Mouse (Mus musculus) olfactory bulb, adult 2 months (tissue): ENCODE results near the gene Prn. TPM values are rescaled to one million over a fixed set of nuclear protein-coding genes. Genes with fewer than 3 reads are reported as not detected.

Source experiments
- H3K27ac ChIP-seq: fragments of 200-500 bp; 2 replicates; pipeline ENCODE4 v1.5.1; 2012; ENCODE audit warnings: low read depth, low read length; ENCODE audit not compliant: insufficient read depth
- H3K4me1 ChIP-seq: fragments of 200-500 bp; 2 replicates; pipeline ENCODE4 v1.6.1; 2012; ENCODE audit warnings: low read length; ENCODE audit not compliant: control insufficient read depth, insufficient read depth
- H3K4me3 ChIP-seq: fragments of 200-500 bp; 2 replicates; pipeline ENCODE4 v1.5.1; 2012; ENCODE audit warnings: mild to moderate bottlenecking, low read depth, low read length, moderate library complexity; ENCODE audit not compliant: insufficient read depth
- CTCF ChIP-seq: fragments of 200-500 bp; IDR thresholded peaks from 2 replicates; pipeline ENCODE4 v1.5.1; 2012; ENCODE audit warnings: low read depth, mild to moderate bottlenecking, low read length, moderate library complexity; ENCODE audit not compliant: insufficient read depth
- POLR2A ChIP-seq: fragments of 200-500 bp; IDR thresholded peaks from 2 replicates; pipeline ENCODE4 v1.6.1; 2012; ENCODE audit warnings: mild to moderate bottlenecking, low read depth, low read length, moderate library complexity; ENCODE audit not compliant: insufficient read depth
- WGBS: fragments of 180-500 bp; shearing (Covaris S2); methylation state at CpG from one replicate; pipeline ENCODE4 v1.1.7; 2018; 5-methylcytosine and 5-hydroxymethylcytosine counted together
- polyA plus RNA-seq: library from polyadenylated mRNA; stranded (reverse); fragments of >200 nt; gene quantifications from 2 replicates; pipeline ENCODE4 v1.2.4, GENCODE M21; 2012; ENCODE audit warnings: low replicate concordance; ENCODE audit not compliant: missing spikeins, insufficient read depth, insufficient read length

Prn gene
- polyA plus RNA-seq, 1 experiment: not detected

- no peak overlapping the region for H3K4me3 ChIP-seq
- H3K27ac ChIP-seq: no peak overlapping the region
- no peak for TF ChIP-seq CTCF
- TF ChIP-seq POLR2A: no peak
- H3K4me1 ChIP-seq: peaks cover 8% of the 10 kb centered on the region; the same call in 1 of the 2 replicates
- WGBS: 59% methylated on average over 7 of the region's 7 CpGs
These were observed 22.6 kb downstream of the Prn start for GRCm38 (mm10) chr2:131932275-131932902.

DNA sequence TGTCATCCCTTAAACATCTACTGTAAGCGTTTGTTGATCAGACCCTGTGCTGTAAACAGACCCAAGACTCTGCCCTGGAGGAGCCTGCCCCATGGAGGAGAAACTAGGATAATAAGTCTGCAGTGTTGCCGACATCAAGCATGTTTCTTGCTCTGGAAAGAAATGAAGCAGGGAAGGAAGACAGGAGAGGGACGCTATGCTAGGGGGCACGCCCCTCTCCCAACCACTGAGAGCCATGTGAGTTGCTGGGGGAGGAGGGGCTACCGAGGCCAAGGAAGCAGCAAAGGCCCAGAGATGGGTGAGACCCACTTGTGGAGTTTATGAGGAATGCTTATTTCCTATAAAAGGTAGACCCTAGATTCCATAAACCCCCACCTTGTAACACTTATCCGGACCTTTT lies 23.3 kb downstream of the Prn start:
- TF ChIP-seq POLR2A: no peak
- TF ChIP-seq CTCF: no peak
- H3K27ac ChIP-seq: peak overlapping the region; percentile 40; the same call in 1 of the 2 replicates
- H3K4me1 ChIP-seq: peaks cover 8% of the 10 kb centered on the region; the same call in 1 of the 2 replicates
- H3K4me3 ChIP-seq: no peak overlapping the region
- WGBS: 39% methylated on average over 6 of the region's 6 CpGs

GRCm38 (mm10) chr2:131933598-131933997 lies 23.8 kb downstream of the Prn start:
- no peak for TF ChIP-seq POLR2A
- TF ChIP-seq CTCF: no peak
- peaks cover 8% of the 10 kb centered on the region; the same call in 1 of the 2 replicates for H3K4me1 ChIP-seq
- 0 out of 2 replicates have a peak overlapping the region, but pooled peaks have one; percentile 40 for H3K27ac ChIP-seq
- WGBS: 40% methylated on average over 3 of the region's 3 CpGs
- H3K4me3 ChIP-seq: no peak overlapping the region

- H3K27ac ChIP-seq: no peak overlapping the region
- TF ChIP-seq POLR2A (no peak), CTCF (no peak)
- WGBS: 94% methylated on average over 2 of the region's 2 CpGs
These were observed 24.5 kb downstream of the Prn start for GRCm38 (mm10) chr2:131934243-131934642.

GRCm38 (mm10) chr2:131935390-131936105 lies 25.8 kb downstream of the Prn start:
- TF ChIP-seq CTCF (no peak), POLR2A (no peak)
- no peak overlapping the region for H3K27ac ChIP-seq
- peaks cover 8% of the 10 kb centered on the region; the same call in 1 of the 2 replicates for H3K4me1 ChIP-seq
- H3K4me3 ChIP-seq: no peak overlapping the region
- WGBS: 69% methylated on average over 10 of the region's 10 CpGs

More at GRCm38 (mm10) chr2:131934243-131934642, 24.5 kb downstream of the Prn start:
- Histone ChIP-seq H3K4me1 (peaks cover 8% of the 10 kb centered on the region; the same call in 1 of the 2 replicates), H3K4me3 (no peak overlapping the region)

- H3K27ac ChIP-seq: no peak overlapping the region
- 97% methylated on average over 10 of the region's 10 CpGs for WGBS
- no peak for TF ChIP-seq CTCF
- no peak for TF ChIP-seq POLR2A
- no peak overlapping the region for H3K4me3 ChIP-seq
- peaks cover 6% of the 10 kb centered on the region; the same call in 1 of the 2 replicates for H3K4me1 ChIP-seq
These were observed 26.7 kb downstream of the Prn start for GRCm38 (mm10) chr2:131936410-131936809.

GRCm38 (mm10) chr2:131939404-131940111 lies 29.8 kb downstream of the Prn start:
- 42% methylated on average over 8 of the region's 8 CpGs for WGBS
- no peak overlapping the region for H3K27ac ChIP-seq
- TF ChIP-seq CTCF (peak; percentile 43; the same call in 1 of the 2 replicates), POLR2A (no peak)
- H3K4me3 ChIP-seq: no peak overlapping the region
- H3K4me1 ChIP-seq: no peaks in the 10 kb centered on the region

GRCm38 (mm10) chr2:131940506-131940905 lies 30.7 kb downstream of the Prn start:
- no peaks in the 10 kb centered on the region for H3K4me1 ChIP-seq
- 90% methylated on average over 3 of the region's 3 CpGs for WGBS
- no peak for TF ChIP-seq POLR2A
- TF ChIP-seq CTCF: no peak
- no peak overlapping the region for H3K27ac ChIP-seq
- no peak overlapping the region for H3K4me3 ChIP-seq

DNA sequence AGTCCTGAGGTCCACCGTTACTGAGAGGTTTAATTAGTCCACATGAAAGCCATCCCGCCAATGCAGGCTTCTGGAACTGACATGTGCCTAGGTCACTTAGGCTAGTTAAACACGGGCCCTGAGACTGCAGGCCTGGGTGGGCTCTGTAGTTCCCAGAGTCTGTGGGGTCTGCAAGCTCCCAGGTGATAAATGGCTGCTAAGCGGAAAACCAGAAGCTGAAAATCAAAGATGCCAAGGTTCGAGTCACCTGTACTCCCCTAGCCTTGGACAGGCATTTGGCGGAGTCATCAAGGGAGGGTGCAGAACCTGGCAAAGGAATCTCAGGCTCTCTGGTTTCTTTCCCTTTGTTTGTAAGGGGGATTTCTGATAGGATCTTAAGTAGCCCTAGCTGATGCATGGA lies 31.7 kb downstream of the Prn start:
- TF ChIP-seq POLR2A (no peak), CTCF (no peak)
- WGBS: 83% methylated on average over 6 of the region's 6 CpGs
- Histone ChIP-seq H3K27ac (no peak overlapping the region), H3K4me3 (no peak overlapping the region), H3K4me1 (no peaks in the 10 kb centered on the region)

GRCm38 (mm10) chr2:131944370-131944769 lies 34.6 kb downstream of the Prn start:
- WGBS: 64% methylated on average over 1 of the region's 1 CpGs
- no peak for TF ChIP-seq POLR2A
- TF ChIP-seq CTCF: no peak
- no peaks in the 10 kb centered on the region for H3K4me1 ChIP-seq

More at GRCm38 (mm10) chr2:131944370-131944769, 34.6 kb downstream of the Prn start:
- Histone ChIP-seq H3K4me3 (no peak overlapping the region), H3K27ac (no peak overlapping the region)
